Mouse (Mus musculus) mouse trophoblast stem cell (cell line): ENCODE data around the gene Ndn.

Experiments
- in situ Hi-C, 2 experiments: fragments of 300-500 bp; cut with MseI, MboI; formaldehyde crosslinking; loops; 2 replicates in 1 of 2; 3 replicates in 1 of 2; pipeline ENCODE4 v1.15.1; 2025

Gene Ndn

GRCm38 (mm10) chr7:62346269-62346668, at the start of gene Ndn:
TSS of gene Ndn (plus strand) at chr7:62346569.
- in situ Hi-C loops, result no loop called here

GRCm38 (mm10) chr7:62302451-62302850, 43.9 kb upstream of the Ndn start:
- in situ Hi-C loops, result no loop called here

GRCm38 (mm10) chr7:62306896-62307614, 39.3 kb upstream of the Ndn start:
- in situ Hi-C loops, result no loop called here

GRCm38 (mm10) chr7:62316793-62317192, 29.6 kb upstream of the Ndn start:
- in situ Hi-C loops, result no loop called here

- in situ Hi-C loops, result no loop called here
Measured at GRCm38 (mm10) chr7:62345411-62345810, 958 bp upstream of the Ndn start.

- in situ Hi-C loops, result no loop called here
Measured at GRCm38 (mm10) chr7:62348106-62348803, 1.9 kb downstream of the Ndn start.

GRCm38 (mm10) chr7:62348804-62349190, 2.4 kb downstream of the Ndn start:
- in situ Hi-C loops, result no loop called here

- in situ Hi-C loops, result no loop called here
Measured at GRCm38 (mm10) chr7:62351266-62351665, 4.9 kb downstream of the Ndn start.

GRCm38 (mm10) chr7:62365039-62365636, 18.8 kb downstream of the Ndn start:
- in situ Hi-C loops, result no loop called here

GRCm38 (mm10) chr7:62366730-62367129, 20.4 kb downstream of the Ndn start:
- in situ Hi-C loops, result no loop called here

- in situ Hi-C loops, result loop anchor here (10.0 to 25.0 kb wide), 3 partner anchors 141 to 1638 kb away; no protein-coding TSS in a partner anchor
Measured at GRCm38 (mm10) chr7:62375658-62376057, 29.3 kb downstream of the Ndn start.

GRCm38 (mm10) chr7:62376510-62377304, 30.3 kb downstream of the Ndn start, which contains the start of gene Magel2:
TSS of gene Magel2 (plus strand) at chr7:62377010.
- in situ Hi-C loops, result loop anchor here (10.0 to 25.0 kb wide), 3 partner anchors 142 to 1639 kb away; no protein-coding TSS in a partner anchor

GRCm38 (mm10) chr7:62377313-62377712, 30.9 kb downstream of the Ndn start:
- in situ Hi-C loops, result loop anchor here (10.0 to 25.0 kb wide), 3 partner anchors 143 to 1640 kb away; no protein-coding TSS in a partner anchor

GRCm38 (mm10) chr7:62378529-62378928, 32.2 kb downstream of the Ndn start:
- in situ Hi-C loops, result loop anchor here (10.0 to 25.0 kb wide), 3 partner anchors 144 to 1641 kb away; no protein-coding TSS in a partner anchor

- in situ Hi-C loops, result loop anchor here in 1 of 2 experiments (25.0 kb wide), 1 partner anchor 1645 kb away; no protein-coding TSS in a partner anchor
Measured at GRCm38 (mm10) chr7:62382391-62382790, 36.0 kb downstream of the Ndn start.

GRCm38 (mm10) chr7:62388291-62388690, 41.9 kb downstream of the Ndn start:
- in situ Hi-C loops, result loop anchor here in 1 of 2 experiments (25.0 kb wide), 1 partner anchor 1651 kb away; no protein-coding TSS in a partner anchor

GRCm38 (mm10) chr7:62392202-62392601, 45.8 kb downstream of the Ndn start:
- in situ Hi-C loops, result loop anchor here in 1 of 2 experiments (25.0 kb wide), 1 partner anchor 1655 kb away; no protein-coding TSS in a partner anchor
